Mouse (Mus musculus) layer of hippocampus, adult 9-10 months (tissue): ENCODE measurements around the gene Mad1l1.

Source experiments
- DNase-seq: peaks from one replicate; pipeline ENCODE4 v3.0.0; 2022; ENCODE audit warnings: low spot score

Gene Mad1l1

DNA sequence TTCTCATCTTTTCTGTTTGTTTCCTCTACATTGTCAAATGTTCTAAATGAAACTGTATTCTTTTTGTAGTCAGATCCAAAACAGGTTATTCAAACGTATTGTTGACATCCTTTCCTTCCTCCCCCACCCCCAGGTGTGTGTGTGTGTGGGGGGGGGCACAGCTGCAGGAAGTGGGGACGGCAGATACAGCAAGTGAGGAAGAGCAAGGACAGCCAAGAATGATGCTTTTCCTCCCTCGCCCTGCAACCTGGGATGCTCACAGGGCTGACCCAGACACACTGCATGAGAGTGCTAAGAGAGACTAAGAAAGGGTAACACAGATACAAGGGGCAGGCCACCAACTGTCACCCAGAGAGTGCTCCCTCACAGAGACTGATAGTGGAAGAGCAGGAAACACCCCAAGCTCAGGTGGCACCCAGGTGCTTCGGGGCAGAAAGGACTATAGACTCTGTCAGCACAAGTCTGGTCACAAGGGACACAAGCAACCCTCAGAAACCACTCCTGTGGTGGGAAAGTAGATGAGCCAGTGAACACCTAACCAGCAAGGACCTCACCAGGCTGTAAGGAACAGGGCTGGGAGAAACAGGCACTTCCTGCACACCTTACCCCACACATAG is 105.8 kb downstream of the Mad1l1 start:
- DNase-seq, result no peak

DNA sequence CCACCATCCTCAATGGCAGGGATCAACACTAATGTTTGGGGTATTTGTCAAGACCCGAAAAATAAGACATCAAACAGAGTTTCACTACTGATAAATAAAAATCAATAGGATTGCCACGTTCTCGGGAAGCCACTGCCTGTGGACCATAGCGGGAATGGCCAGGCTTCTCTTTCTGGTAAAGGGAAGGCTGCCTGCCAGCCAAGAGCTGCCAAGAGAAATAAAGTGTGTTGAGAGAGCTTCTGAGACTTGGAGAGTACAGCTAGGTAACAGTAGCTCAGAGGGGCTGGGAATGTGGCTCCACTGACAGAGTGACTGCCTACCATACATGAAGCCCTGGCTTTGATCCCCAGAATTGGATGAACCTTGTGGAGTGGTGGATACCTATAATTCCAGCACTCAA is 108.4 kb downstream of the Mad1l1 start:
- DNase-seq, result no peak

DNA sequence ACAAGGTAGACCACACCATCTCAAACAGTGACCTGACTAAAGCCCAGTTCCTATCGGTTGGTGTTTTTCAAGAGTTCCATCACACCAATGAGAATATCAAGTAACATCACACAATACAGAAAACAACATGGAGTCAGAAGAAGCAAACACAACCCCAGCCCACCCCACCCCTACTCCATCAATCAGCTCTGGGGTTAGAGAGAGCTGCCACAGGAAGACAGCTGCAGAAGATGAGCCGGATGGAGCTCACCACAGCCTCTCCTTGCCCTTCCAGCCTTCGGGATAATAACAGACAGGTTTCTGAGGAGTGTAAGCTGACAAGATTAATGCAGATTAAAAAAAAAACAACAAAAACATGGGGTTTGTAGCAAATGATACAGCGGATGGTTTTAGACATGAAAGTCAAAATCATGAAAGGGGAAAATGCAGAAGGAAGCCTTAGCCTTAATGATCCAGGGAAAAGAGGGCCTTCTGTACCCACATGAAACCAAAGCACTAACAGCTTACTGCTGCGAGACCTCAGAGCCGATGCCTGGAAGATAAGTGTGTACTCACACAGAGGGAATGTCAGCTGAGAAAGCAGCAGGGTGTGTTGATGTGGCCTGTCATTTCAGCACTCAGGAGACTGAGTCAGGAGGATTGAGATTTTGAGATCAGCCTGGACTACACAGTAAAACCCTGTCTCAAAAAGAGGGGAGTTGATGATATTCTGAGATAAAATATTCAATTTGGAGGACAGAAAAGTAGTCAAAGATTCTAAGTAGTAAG is 110.8 kb downstream of the Mad1l1 start:
- no peak for DNase-seq

DNA sequence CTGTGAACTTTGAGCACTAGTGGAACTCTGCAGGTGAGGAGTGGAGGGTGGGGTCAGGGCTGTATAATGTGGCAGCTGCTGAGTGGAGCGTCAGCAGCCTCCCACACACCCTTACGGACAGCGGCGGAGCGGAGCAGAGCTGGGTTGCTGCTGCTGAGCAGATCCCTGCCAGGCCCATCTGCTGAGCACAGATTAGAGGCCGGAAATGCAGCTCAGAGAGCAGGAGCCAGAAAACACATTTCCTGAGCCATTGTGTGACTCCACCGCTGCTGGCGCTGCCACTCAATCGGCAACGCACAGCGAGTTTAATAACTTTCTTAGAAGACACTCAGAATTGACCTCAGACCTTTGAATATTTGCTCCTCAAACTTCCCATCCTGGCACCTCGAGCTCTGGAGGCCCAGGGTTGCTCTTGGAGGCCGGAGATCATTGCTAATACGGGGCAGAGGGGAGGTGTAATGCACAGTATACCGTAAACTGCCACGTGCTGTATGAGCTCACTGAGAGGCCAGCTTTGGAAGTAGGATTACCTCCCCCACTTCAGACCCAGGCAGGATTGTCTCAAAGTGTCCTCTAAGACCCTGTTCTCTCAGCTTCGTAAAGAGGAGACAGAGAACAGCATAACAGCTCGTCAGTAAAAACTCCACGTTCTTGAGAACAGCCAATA is 112.5 kb downstream of the Mad1l1 start:
- DNase-seq, result no peak

DNA sequence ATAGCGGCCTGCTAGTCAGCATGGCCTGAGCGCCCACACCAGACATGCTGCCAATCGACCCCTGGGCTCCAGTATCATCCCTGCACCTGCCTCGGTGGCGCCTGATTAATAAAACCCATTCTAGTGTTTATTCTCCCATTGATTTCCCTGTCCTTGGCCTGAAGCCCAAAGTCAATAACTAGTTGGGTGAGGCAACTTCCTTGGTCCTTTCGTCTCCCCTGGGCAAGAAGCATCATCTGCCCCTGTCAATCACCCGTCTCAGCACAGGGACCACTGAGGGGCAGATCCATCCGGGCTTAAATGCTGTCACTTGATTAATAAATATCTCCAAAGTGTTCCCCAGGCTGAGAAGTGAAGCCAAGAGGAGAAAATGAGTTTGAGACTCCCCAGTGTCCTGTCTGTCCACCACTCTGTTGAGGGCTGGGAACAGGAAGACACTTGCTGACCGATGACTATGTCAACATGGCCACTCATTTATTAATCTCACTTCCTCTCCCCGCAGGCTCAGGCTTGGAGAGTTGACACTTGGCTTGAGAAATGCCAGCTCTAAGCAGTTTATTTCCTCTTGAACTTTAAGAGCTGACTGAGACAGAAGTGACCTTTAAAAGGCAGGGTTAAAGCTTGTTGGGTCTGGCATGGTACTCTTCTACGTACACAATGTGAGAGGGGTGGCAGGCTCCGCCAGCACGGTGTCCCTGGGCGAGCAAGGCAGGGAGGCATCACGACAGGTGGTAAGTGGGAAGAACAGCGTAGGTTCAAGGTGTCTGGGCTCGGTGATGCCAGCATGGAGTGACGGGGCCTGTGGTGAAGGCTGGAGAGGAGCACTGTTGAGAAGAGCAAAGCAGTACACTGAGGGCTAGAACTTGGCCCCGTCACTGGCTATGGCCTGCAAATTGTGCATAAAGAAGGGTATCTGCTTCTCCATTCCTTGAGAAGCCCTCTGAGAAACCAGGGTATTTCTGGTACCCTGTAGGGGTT is 114.3 kb downstream of the Mad1l1 start:
- DNase-seq, result no peak

DNA sequence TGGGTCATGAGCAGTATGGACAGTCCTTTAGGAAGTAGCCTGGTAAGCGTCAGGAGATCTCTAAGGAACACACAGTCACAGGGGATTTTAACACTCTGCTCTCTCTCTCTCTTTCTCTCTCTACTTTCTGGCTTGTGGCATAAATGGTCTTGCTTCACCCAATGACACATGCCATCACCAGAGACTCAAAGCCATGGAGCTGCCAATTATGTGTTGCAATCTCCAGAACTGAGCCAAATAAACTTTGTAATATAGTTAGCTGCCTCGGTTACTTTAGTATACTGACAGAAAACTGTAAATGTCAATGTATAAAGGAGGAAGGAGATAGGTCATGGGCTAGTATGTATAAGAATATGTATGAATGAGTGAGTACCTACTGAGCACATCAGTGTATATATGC is 115.4 kb downstream of the Mad1l1 start:
- no peak for DNase-seq

DNA sequence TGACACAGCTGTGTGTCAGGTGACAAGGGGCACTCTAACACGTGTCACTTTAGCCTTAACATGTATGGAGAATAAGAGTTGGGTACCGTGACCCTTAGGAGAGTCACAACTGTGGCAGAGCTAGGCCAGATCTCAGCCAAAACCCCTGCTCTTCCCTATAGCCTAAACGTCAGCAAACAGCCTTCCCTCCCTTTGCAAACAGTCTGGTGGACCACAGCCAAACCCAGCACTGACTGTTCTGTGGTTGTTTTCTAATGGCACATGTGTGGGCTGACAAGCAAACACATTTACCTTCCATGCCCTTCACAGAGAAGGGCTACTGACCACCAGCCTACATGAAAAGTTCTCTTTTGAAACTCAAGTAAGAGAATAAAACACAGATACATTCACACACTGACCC is 116.9 kb downstream of the Mad1l1 start:
- DNase-seq, result no peak

DNA sequence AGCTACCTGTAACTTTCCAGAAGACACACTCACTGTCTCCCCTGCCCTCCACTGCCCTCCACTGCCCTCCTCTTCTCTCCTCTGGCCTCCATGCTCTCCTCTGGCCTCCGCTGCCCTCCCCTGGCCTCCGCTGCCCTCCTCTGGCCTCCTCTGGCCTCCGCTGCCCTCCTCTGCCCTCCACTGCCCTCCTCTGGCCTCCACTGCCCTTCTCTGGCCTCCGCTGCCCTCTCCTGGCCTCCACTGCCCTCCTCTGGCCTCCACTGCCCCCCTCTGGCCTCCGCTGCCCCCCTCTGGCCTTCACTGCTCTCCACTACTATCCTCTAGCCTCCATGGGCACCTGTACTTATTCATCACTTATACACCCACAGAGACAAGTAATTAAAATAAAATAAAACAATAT is 117.3 kb downstream of the Mad1l1 start:
- DNase-seq, result no peak

DNA sequence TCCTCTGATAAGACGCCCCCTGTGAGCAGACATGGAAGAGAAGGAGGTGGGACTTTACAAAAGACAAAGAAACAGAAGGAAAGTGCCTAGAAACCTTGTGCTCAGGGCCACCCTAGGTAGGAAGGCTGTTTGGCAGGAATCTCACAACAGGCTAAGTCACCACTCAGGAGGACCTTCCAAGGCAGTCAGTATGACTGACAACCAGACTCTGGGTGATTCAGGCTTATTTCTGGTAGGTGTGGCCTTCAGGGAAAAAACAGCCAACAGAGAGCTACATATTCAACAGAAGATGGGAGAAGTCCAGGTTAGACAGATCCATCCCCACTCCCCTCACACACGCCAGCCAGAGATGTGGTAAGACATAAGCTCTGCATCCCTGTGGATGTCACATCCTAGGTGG is 118.9 kb downstream of the Mad1l1 start:
- no peak for DNase-seq

DNA sequence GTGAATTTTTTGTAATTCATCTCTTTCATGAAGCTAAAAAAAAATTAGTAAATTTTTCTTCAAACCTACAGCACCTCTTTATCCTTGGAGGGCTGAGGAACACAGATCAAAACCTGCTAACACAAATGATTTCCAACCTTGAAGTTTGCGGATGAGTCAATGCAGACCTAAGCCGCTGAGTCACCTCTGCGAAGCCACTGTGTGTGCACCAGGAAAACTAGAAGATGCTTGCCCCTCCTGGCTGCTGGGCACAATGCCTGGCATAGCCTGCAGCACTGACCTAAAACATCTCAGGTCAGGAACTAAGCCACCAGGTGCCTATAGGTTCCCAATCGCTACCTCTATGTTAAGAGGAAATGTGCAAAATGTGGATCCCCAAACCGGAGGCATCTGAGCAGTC is 119.8 kb downstream of the Mad1l1 start:
- no peak for DNase-seq

DNA sequence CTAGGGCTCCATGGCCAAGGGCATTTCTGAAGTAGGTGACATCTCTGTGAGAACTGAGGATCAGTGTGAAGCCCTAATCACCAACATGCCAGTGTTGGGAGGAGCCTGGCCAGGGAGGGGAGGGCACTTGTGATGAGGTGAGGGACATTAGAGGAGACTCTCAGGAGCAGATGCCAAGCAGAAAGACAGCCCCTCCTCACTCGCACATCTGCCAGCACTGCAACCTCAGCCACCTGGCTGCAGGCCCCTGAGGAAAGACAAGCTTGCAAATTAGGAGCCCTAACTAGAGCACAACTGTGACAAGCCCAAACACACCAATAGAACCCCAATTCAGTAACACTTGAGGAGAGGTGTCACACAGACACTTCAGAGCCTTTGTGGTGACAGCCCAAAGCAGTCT is 120.2 kb downstream of the Mad1l1 start:
- no peak for DNase-seq

DNA sequence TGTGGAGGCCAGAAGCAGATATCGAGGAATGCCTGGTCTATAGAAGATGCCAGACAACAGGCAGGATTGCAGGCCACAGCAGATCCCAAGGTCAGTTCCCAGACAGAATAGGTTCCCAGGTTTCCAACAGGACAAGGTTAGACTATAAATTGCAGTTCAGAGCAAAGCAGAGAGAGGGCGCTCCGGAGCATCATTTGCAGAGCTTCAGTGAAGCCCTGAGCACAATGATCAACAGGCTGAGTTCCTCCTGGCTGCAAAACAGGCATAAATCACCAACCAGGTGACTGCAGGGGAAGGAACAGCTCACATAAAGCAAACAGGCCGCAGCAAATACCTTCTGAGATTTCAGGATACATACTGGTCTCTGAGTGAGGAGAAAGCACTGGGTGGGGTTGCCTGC is 123.6 kb downstream of the Mad1l1 start:
- peak; percentile 69 for DNase-seq

DNA sequence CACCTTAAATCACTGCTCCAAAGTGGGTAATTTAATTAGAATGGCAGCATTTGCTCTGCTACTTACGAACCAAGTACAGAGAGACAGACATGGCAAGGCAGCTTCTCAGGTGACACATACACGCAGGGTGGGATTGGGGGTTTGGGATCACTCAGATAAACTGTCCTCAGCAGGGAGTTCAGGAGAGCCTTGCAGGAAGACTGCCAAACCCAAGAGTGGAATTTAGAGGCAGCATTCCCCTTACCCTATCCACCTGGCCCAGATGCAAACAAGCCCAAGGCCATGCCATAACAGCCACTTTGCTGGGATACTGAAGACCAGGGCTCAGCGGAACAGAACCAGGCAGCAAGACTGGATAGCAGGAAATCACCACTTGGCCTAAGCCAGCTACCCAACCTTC is 124.9 kb downstream of the Mad1l1 start:
- DNase-seq, result no peak

DNA sequence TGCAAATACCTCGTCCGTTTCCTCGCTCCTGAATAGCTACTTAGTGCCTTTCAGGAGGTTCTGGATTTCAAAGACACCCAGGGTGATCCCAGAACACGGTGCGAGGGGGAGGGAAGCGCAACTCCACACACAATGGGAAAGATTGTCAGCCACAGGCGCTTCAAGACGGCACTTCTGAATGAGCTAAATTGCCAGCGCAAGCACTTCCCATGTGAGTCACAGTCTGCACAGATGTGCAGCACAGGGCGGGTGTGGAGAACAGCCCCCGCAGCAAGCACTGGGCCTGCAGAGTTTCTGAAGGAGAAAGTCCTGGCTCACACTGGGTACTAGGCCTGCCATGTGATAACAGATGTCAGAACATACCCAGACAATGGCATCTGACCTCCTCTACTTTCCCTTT is 127.2 kb downstream of the Mad1l1 start:
- no peak for DNase-seq

DNA sequence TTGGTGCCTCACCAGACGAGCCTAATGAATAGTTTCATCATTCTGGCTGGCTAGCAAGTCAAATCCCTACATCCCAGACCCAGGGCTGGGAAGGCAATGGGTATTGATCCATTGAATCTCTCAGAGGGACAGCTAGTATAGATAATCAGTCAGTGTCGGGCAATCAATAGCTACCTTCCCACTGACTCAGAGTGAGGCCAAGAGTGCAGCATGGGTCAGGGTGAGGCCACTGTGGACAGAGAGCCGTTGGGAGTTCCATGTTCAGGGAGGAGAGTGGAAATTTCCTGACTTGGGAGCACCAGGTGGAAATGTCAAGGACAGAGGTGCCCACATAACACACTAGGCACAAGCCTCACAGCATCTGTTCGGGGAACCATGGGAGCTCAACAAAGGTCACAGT is 129.8 kb downstream of the Mad1l1 start:
- DNase-seq, result no peak

DNA sequence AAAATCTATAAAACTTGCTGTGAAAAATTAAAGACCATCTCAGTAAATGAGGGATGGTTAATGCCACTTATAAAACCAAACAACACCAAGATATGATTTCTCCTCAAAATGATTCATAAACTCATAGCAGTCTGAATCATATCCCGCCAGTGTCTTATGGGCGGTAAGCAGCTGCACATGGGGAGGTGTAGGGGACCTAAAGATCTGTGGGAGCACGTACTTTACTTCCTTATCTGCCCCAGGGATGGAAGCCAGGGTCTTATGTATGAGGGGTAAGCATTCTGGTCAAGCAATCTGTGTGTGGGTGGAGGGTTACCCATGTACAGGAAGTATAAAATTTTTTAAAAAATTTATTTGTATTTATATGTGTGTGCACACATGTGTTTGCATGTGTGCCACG is 135.0 kb downstream of the Mad1l1 start:
- DNase-seq, result no peak

DNA sequence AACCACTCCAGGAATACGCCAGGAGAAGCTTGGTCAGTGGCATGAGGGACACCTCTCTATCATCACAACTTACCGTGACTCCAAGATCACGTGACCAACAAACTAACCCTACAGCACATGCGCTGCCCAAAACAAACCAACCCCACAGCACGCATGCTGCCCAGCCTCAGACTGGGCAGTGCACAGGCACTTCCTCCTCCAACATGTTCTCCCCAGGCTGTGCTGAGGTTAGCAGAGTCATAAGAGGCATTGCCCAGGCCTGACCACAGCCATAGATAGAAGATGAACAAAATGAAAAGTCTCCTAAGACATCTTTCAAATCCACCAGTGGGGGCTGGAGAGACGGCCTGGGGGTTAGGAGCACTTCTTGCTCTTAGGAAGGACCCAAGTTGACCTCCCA is 135.6 kb downstream of the Mad1l1 start:
- DNase-seq, result no peak

DNA sequence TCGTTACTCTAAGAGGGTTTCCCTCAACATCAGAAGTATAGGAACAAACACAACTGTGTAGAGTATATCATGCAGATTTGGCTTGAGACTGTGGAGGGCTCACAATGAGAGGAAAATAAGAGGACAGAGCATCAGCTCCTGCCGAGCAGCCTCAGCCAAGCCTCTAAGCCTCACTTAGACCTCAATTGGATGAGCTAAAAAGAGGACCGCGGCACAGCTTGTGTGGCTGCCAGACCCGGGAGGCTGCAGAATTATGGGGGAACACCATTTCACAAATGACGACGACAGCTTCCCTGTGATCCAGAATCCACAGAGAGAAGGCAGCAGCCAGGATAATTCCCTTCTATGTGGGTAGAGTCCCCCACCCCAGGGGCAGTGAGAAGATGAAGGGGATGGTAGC is 138.0 kb downstream of the Mad1l1 start:
- DNase-seq, result no peak

DNA sequence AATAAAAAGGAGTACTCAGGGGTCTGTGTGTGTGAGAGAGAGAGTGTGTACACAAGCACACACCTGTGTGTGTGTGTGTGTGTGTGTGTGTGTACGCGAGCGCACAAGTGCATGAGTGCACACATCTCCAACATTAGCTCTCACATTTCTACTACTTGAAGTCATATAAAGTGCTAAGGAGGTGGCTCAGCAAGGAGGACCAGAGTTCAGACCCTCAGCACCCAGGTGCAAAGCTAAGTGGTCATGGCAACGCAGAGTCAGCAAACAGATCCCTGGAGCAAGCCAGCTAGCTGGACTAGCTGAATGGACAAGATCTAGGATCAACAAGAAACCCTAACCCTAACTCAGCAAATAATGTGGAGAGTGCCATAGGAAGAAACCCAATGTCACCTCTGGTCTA is 139.0 kb downstream of the Mad1l1 start:
- no peak for DNase-seq

DNA sequence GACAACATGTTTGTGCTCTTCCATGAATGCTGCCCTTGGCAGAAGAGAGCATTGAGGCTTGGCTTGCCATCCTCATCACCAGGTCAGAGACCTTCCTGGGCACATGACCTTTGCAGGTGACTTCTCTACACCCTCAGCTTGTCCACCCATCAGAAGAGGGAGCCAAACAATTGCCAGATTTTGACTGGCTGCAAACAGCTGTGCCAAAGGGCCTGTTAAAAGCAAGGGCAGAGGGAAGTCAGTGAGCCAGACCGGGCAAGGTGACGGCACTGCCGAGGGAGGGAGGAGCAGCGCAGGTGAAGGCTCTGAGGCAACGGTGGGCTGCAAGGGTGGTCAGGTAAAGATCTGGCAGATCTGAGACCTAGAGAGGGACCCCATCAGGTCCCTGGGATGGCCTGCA is 141.3 kb downstream of the Mad1l1 start:
- DNase-seq, result no peak

DNA sequence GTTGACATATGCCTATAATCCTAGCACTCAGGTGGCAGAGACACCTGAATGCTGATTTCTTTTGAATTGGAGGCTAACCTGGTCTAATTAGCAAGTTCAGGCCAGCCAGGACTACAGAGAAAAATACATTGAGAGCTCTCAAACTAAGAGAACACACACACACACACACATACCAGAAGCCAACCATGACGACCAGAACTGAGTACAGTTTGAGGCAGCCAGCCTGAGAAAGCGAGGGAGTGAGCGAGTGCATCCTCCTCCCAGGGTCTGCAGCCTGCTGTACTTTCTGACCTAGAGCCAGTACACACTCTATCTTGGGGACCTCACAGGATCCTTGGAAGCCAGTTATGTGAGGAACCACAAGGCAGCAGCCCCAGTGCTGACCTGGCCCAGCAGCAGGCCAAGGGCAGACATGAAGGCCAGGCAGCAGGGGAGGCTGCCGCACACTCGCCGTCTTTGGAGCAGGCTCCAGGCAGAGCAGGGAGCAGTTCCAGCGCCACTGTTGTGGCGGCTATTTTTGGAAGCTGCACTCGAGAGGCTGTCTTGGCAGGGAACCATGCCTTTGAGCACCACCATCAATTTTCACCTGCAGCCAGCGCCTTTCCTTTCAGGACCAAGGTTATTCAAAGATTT is 143.2 kb downstream of the Mad1l1 start:
- no peak for DNase-seq

DNA sequence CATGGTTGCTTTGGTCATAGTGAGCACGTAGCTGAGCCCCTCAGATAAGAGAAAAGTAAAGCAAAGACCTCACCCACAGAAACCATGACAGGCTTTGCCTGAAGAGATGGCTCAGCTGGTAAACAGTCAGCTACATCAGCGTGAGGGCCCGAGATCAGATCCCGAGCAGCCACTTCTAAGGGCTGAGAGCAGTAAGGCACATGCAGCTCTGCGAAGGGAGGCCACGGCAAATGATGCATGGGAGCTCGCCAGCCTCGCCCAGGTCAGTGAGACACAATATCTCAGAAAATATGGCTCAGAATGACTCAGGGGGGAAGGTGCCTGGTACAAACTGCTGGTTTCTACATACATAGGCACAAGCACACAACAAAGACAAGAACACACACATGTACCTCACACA is 143.8 kb downstream of the Mad1l1 start:
- no peak for DNase-seq
